Mouse (Mus musculus): ENCODE data around the gene Chrm2. TPM values are rescaled to one million over a fixed set of nuclear protein-coding genes. Genes with fewer than 3 reads are reported as not detected.

Gene Chrm2
- not detected for total RNA-seq (2018; cell fraction: chromatin; rRNA removed)
- total RNA-seq (2018; cell fraction: cytosol; rRNA removed) = not detected
- not detected for total RNA-seq (2018; cell fraction: nucleus; rRNA removed)
- not detected in 3 replicates for polyA plus RNA-seq (2018)

GRCm38 (mm10) chr6:36387612-36388400 is at the start of gene Chrm2:
Gene Chrm2 (plus strand): TSS chr6:36388084.
- H3K36me3 ChIP-seq (ENCODE audit: inconsistent target) = no peaks in the 10 kb centered on the region
- 6% methylated on average over 27 of the region's 30 CpGs for WGBS (ENCODE audit: missing documents)
- H3K4me3 ChIP-seq (ENCODE audit: inconsistent target) = no peak within 1 kb of the TSS
- H3K27ac ChIP-seq = no peak within 1 kb of the TSS
- no peaks in the 10 kb centered on the region for H3K79me2 ChIP-seq (ENCODE audit: inconsistent target)

- no peaks in the 10 kb centered on the region for H3K36me3 ChIP-seq (ENCODE audit: inconsistent target)
- WGBS (ENCODE audit: missing documents) = 74% methylated on average over 2 of the region's 2 CpGs
- H3K79me2 ChIP-seq (ENCODE audit: inconsistent target) = no peaks in the 10 kb centered on the region
- H3K4me3 ChIP-seq (ENCODE audit: inconsistent target) = no peak overlapping the region
- no peak overlapping the region for H3K27ac ChIP-seq
Measured at GRCm38 (mm10) chr6:36373983-36374382, 13.9 kb upstream of the Chrm2 start.

GRCm38 (mm10) chr6:36377936-36378335 is 9.9 kb upstream of the Chrm2 start:
- H3K36me3 ChIP-seq (ENCODE audit: inconsistent target) = no peaks in the 10 kb centered on the region
- H3K4me3 ChIP-seq (ENCODE audit: inconsistent target) = no peak overlapping the region
- 54% methylated on average over 4 of the region's 4 CpGs for WGBS (ENCODE audit: missing documents)
- no peaks in the 10 kb centered on the region for H3K79me2 ChIP-seq (ENCODE audit: inconsistent target)
- no peak overlapping the region for H3K27ac ChIP-seq

- no peak overlapping the region for H3K4me3 ChIP-seq (ENCODE audit: inconsistent target)
- no peaks in the 10 kb centered on the region for H3K79me2 ChIP-seq (ENCODE audit: inconsistent target)
- H3K27ac ChIP-seq = no peak overlapping the region
- 75% methylated on average over 3 of the region's 3 CpGs for WGBS (ENCODE audit: missing documents)
- H3K36me3 ChIP-seq (ENCODE audit: inconsistent target) = no peaks in the 10 kb centered on the region
Measured at GRCm38 (mm10) chr6:36384102-36384501, 3.8 kb upstream of the Chrm2 start.

- Histone ChIP-seq H3K27ac (no peak overlapping the region), H3K4me3 (ENCODE audit: inconsistent target) (no peak overlapping the region), H3K79me2 (ENCODE audit: inconsistent target) (no peaks in the 10 kb centered on the region), H3K36me3 (ENCODE audit: inconsistent target) (no peaks in the 10 kb centered on the region)
- 6% methylated on average over 36 of the region's 36 CpGs for WGBS (ENCODE audit: missing documents)
Measured at GRCm38 (mm10) chr6:36388401-36389259, 746 bp downstream of the Chrm2 start.

- H3K4me3 ChIP-seq (ENCODE audit: inconsistent target) = no peak overlapping the region
- H3K36me3 ChIP-seq (ENCODE audit: inconsistent target) = no peaks in the 10 kb centered on the region
- no peak overlapping the region for H3K27ac ChIP-seq
- 39% methylated on average over 20 of the region's 20 CpGs for WGBS (ENCODE audit: missing documents)
- H3K79me2 ChIP-seq (ENCODE audit: inconsistent target) = no peaks in the 10 kb centered on the region
Measured at GRCm38 (mm10) chr6:36389260-36389965, 1.5 kb downstream of the Chrm2 start.

GRCm38 (mm10) chr6:36393705-36394104 is 5.8 kb downstream of the Chrm2 start:
- 63% methylated on average over 4 of the region's 4 CpGs for whole genome bisulfite sequencing (ENCODE audit: missing documents)
- H3K36me3 ChIP-seq (ENCODE audit: inconsistent target) = no peaks in the 10 kb centered on the region
- H3K27ac ChIP-seq = no peak overlapping the region
- no peaks in the 10 kb centered on the region for H3K79me2 ChIP-seq (ENCODE audit: inconsistent target)
- H3K4me3 ChIP-seq (ENCODE audit: inconsistent target) = no peak overlapping the region

GRCm38 (mm10) chr6:36405139-36405538 is 17.3 kb downstream of the Chrm2 start:
- Histone ChIP-seq H3K79me2 (ENCODE audit: inconsistent target) (no peaks in the 10 kb centered on the region), H3K4me3 (ENCODE audit: inconsistent target) (no peak overlapping the region), H3K27ac (no peak overlapping the region), H3K36me3 (ENCODE audit: inconsistent target) (no peaks in the 10 kb centered on the region)
- WGBS (ENCODE audit: missing documents) = 60% methylated on average over 5 of the region's 5 CpGs

- Histone ChIP-seq H3K4me3 (ENCODE audit: inconsistent target) (no peak overlapping the region), H3K36me3 (ENCODE audit: inconsistent target) (no peaks in the 10 kb centered on the region), H3K27ac (no peak overlapping the region), H3K79me2 (ENCODE audit: inconsistent target) (no peaks in the 10 kb centered on the region)
Measured at GRCm38 (mm10) chr6:36409016-36409415, 21.1 kb downstream of the Chrm2 start.

- Histone ChIP-seq H3K4me3 (ENCODE audit: inconsistent target) (no peak overlapping the region), H3K27ac (no peak overlapping the region), H3K36me3 (ENCODE audit: inconsistent target) (no peaks in the 10 kb centered on the region), H3K79me2 (ENCODE audit: inconsistent target) (no peaks in the 10 kb centered on the region)
- WGBS (ENCODE audit: missing documents) = 75% methylated on average over 2 of the region's 2 CpGs
Measured at GRCm38 (mm10) chr6:36410057-36410456, 22.2 kb downstream of the Chrm2 start.

- Histone ChIP-seq H3K79me2 (ENCODE audit: inconsistent target) (no peaks in the 10 kb centered on the region), H3K4me3 (ENCODE audit: inconsistent target) (no peak overlapping the region), H3K27ac (no peak overlapping the region), H3K36me3 (ENCODE audit: inconsistent target) (no peaks in the 10 kb centered on the region)
- 71% methylated on average over 2 of the region's 2 CpGs for WGBS (ENCODE audit: missing documents)
Measured at GRCm38 (mm10) chr6:36419716-36420115, 31.8 kb downstream of the Chrm2 start.

- H3K4me3 ChIP-seq (ENCODE audit: inconsistent target) = no peak overlapping the region
- WGBS (ENCODE audit: missing documents) = 70% methylated on average over 5 of the region's 6 CpGs
- H3K36me3 ChIP-seq (ENCODE audit: inconsistent target) = no peaks in the 10 kb centered on the region
- no peak overlapping the region for H3K27ac ChIP-seq
- no peaks in the 10 kb centered on the region for H3K79me2 ChIP-seq (ENCODE audit: inconsistent target)
Measured at GRCm38 (mm10) chr6:36437964-36438363, 50.1 kb downstream of the Chrm2 start.

- Histone ChIP-seq H3K36me3 (ENCODE audit: inconsistent target) (no peaks in the 10 kb centered on the region), H3K27ac (no peak overlapping the region), H3K79me2 (ENCODE audit: inconsistent target) (no peaks in the 10 kb centered on the region), H3K4me3 (ENCODE audit: inconsistent target) (no peak overlapping the region)
- 78% methylated on average over 2 of the region's 2 CpGs for WGBS (ENCODE audit: missing documents)
Measured at GRCm38 (mm10) chr6:36439218-36439617, 51.3 kb downstream of the Chrm2 start.

- Histone ChIP-seq H3K27ac (no peak overlapping the region), H3K4me3 (ENCODE audit: inconsistent target) (no peak overlapping the region), H3K36me3 (ENCODE audit: inconsistent target) (no peaks in the 10 kb centered on the region), H3K79me2 (ENCODE audit: inconsistent target) (no peaks in the 10 kb centered on the region)
Measured at GRCm38 (mm10) chr6:36451480-36451879, 63.6 kb downstream of the Chrm2 start.

GRCm38 (mm10) chr6:36455071-36455470 is 67.2 kb downstream of the Chrm2 start:
- Histone ChIP-seq H3K79me2 (ENCODE audit: inconsistent target) (no peaks in the 10 kb centered on the region), H3K27ac (no peak overlapping the region), H3K4me3 (ENCODE audit: inconsistent target) (no peak overlapping the region), H3K36me3 (ENCODE audit: inconsistent target) (no peaks in the 10 kb centered on the region)

Measured in macrophage (primary cell).